Mouse (Mus musculus) ES-E14 (cell line): ENCODE data around the gene Slc9a2. TPM values are rescaled to one million over a fixed set of nuclear protein-coding genes. Genes with fewer than 3 reads are reported as not detected.

Experiments
- DNase-seq: peaks from one replicate; pipeline ENCODE4 v3.0.0-alpha.2; 2013; ENCODE audit warnings: low read depth, low spot score
- H3K27ac ChIP-seq: 2 replicates; pipeline ENCODE4 v1.5.1; 2012; ENCODE audit warnings: low read depth, mild to moderate bottlenecking, low read length, moderate library complexity, mixed read lengths; ENCODE audit not compliant: poor library complexity, insufficient read depth, severe bottlenecking
- H3K36me3 ChIP-seq: 2 replicates; pipeline ENCODE4 v1.6.1; 2012; ENCODE audit warnings: mild to moderate bottlenecking, low read length, moderate library complexity, mixed read lengths; ENCODE audit not compliant: control insufficient read depth, poor library complexity, insufficient read depth, severe bottlenecking
- H3K4me1 ChIP-seq, 2 experiments: fragments of 150-350 bp in 1 of 2; sonication (generic) in 1 of 2; 2 replicates each; pipeline ENCODE4 v1.6.1; 2012; ENCODE audit warnings: low read length in 2 of 2, mild to moderate bottlenecking in 1 of 2, mixed read lengths in 1 of 2; ENCODE audit not compliant: control insufficient read depth in 2 of 2, insufficient read depth in 2 of 2, poor library complexity in 1 of 2
- H3K4me3 ChIP-seq, 2 experiments: fragments of 150-350 bp in 1 of 2; sonication (generic) in 1 of 2; 2 replicates each; pipeline ENCODE4 v1.5.1; 2012; ENCODE audit warnings: low read length in 2 of 2, low read depth in 1 of 2, mild to moderate bottlenecking in 1 of 2, mixed read lengths in 1 of 2; ENCODE audit not compliant: insufficient read depth in 1 of 2, poor library complexity in 1 of 2, severe bottlenecking in 1 of 2
- H3K9ac ChIP-seq: 2 replicates; pipeline ENCODE4 v1.6.1; 2012; ENCODE audit warnings: low read depth, mild to moderate bottlenecking, low read length, mixed read lengths; ENCODE audit not compliant: poor library complexity, insufficient read depth, severe bottlenecking
- H3K9me3 ChIP-seq: fragments of 150-350 bp; sonication (generic); 2 replicates; pipeline ENCODE4 v1.6.1; 2012; ENCODE audit warnings: low read depth, mild to moderate bottlenecking, low read length; ENCODE audit not compliant: control insufficient read depth, insufficient read depth
- CHD2 ChIP-seq: IDR thresholded peaks from 2 replicates; pipeline ENCODE4 v1.6.1; 2014; ENCODE audit warnings: mild to moderate bottlenecking, low read depth, low read length, inconsistent platforms
- HCFC1 ChIP-seq: IDR thresholded peaks from 2 replicates; pipeline ENCODE4 v1.6.1; 2012; ENCODE audit warnings: low read length, inconsistent platforms, borderline replicate concordance; ENCODE audit not compliant: insufficient read depth
- MAFK ChIP-seq: IDR thresholded peaks from 2 replicates; pipeline ENCODE4 v1.6.1; 2014; ENCODE audit warnings: mild to moderate bottlenecking, low read depth, low read length, inconsistent platforms; ENCODE audit not compliant: insufficient read depth
- ZC3H11A ChIP-seq: IDR thresholded peaks from 2 replicates; pipeline ENCODE4 v1.6.1; 2012; ENCODE audit warnings: low read depth, mild to moderate bottlenecking, inconsistent platforms, low read length, borderline replicate concordance
- ZNF384 ChIP-seq: IDR thresholded peaks from 2 replicates; pipeline ENCODE4 v1.6.1; 2012; ENCODE audit warnings: low read depth, low read length, inconsistent platforms
- in situ Hi-C, 2 experiments: fragments of 600-800 bp; cut with MboI; formaldehyde crosslinking; loops; one replicate each; pipeline ENCODE4 v1.15.1; 2025; ENCODE audit warnings: low sequenced_read_pairs in 2 of 2, inconsistent platforms in 1 of 2; ENCODE audit not compliant: unreplicated experiment in 2 of 2
- total RNA-seq: library from RNA; depleted of rRNA; stranded (reverse); fragments of 300-350 nt; gene quantifications from 2 replicates; pipeline ENCODE4 v1.2.3, GENCODE M21; 2012; rRNA removed

Slc9a2 gene
- 0.16 and 0.31 TPM in 2 replicates for total RNA-seq

- H3K9me3 ChIP-seq = no peaks in the 10 kb centered on the region
- no peak within 1 kb of the TSS; the same call in 1 of the 2 replicates for H3K9ac ChIP-seq
- H3K4me3 ChIP-seq = peak within 1 kb of the TSS; percentile 54 to 60
- no peaks in the 10 kb centered on the region for H3K36me3 ChIP-seq
- H3K4me1 ChIP-seq = peaks cover 0 to 8% of the 10 kb centered on the region in 2 experiments; a peak in 1 of 4 replicates
- no peak within 1 kb of the TSS for H3K27ac ChIP-seq
- TF ChIP-seq ZNF384 = no peak
- no peak for TF ChIP-seq MAFK
- no peak for TF ChIP-seq HCFC1
- TF ChIP-seq ZC3H11A = no peak
- in situ Hi-C loops = no loop called here
- no peak for DNase-seq
These were observed at the start of gene Slc9a2 for GRCm38 (mm10) chr1:40680067-40680867. TSS of gene Slc9a2 (plus strand) at chr1:40680574.

DNA sequence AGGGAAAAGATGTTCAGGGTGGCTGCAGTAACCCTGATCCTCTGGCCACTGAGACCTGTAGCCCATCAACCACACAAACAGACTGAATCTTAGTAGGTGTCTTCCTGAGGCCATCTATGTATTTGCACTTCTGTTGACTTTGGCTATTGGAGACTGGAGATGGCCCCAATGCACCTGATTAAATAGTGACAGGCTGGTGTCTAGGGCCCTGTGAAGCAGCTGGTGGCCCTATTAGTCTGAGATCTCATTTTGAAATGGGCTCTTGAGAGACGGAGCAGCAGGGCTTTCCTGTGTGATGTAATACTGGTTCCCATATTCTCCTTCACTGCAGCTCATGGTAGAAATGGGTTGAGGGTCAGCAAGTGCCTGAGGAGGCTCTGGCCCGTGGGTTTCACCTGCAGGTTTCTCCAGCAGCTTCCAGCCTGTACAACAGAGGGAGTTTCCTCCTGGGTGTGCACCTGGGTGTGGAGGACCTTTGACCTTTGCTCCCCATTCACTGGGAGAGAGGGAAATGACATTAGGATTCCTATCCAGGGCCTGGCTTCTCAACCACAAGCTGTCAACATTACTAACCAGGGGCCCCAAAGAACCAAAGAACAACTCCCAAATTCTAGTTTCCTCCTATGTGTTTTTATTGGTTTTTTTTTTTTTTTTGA is 47.8 kb upstream of the Slc9a2 start:
- TF ChIP-seq HCFC1 (no peak), ZC3H11A (no peak), MAFK (no peak), ZNF384 (no peak), CHD2 (no peak)
- no peaks in the 10 kb centered on the region for H3K36me3 ChIP-seq
- H3K27ac ChIP-seq = no peak overlapping the region
- H3K4me1 ChIP-seq = no peaks in the 10 kb centered on the region
- no peak for DNase-seq
- in situ Hi-C loops = no loop called here
- no peak overlapping the region for H3K9ac ChIP-seq
- H3K4me3 ChIP-seq = no peak overlapping the region
- H3K9me3 ChIP-seq = no peaks in the 10 kb centered on the region

- Histone ChIP-seq H3K36me3 (no peaks in the 10 kb centered on the region), H3K9me3 (no peaks in the 10 kb centered on the region), H3K27ac (no peak overlapping the region), H3K4me1 (no peaks in the 10 kb centered on the region), H3K4me3 (no peak overlapping the region), H3K9ac (no peak overlapping the region)
- TF ChIP-seq ZC3H11A = no peak
- TF ChIP-seq HCFC1 = no peak
- no peak for TF ChIP-seq MAFK
- no peak for TF ChIP-seq CHD2
- TF ChIP-seq ZNF384 = no peak
- DNase-seq = no peak
- in situ Hi-C loops = no loop called here
These were observed 45.8 kb upstream of the Slc9a2 start for GRCm38 (mm10) chr1:40634608-40635007.

DNA sequence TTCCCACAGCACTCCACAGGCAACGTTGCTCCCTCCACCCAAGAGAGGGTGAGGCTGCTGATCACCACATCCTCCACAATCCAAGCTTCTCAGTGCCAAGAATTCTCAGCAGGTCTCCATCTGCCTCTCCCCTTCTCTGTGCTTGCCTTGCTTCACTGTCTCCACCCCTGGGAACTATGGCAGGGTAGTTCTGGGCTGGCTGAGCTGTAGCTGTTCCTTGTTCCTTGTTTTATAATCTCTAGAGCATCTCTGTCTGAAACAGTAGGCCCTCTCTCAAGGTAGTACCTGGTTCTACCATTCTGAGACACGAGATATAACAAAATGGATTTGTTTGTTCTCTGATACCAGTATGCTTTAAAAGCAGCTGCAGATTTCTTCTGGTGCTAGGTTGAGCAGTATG is 32.1 kb upstream of the Slc9a2 start:
- H3K36me3 ChIP-seq = no peaks in the 10 kb centered on the region
- no peaks in the 10 kb centered on the region for H3K9me3 ChIP-seq
- H3K27ac ChIP-seq = no peak overlapping the region
- in situ Hi-C loops = no loop called here
- TF ChIP-seq HCFC1 (no peak), CHD2 (no peak), ZC3H11A (no peak), ZNF384 (no peak), MAFK (no peak)
- H3K9ac ChIP-seq = no peak overlapping the region
- no peaks in the 10 kb centered on the region for H3K4me1 ChIP-seq
- DNase-seq = no peak
- no peak overlapping the region for H3K4me3 ChIP-seq
